Mouse (Mus musculus) heart, postnatal 10 days (tissue): ENCODE data around the gene Synm. TPM values are rescaled to one million over a fixed set of nuclear protein-coding genes. Genes with fewer than 3 reads are reported as not detected.

ENCODE experiments used
- DNase-seq, 2 experiments: peaks; one replicate each; pipeline ENCODE4 v3.0.0; 2021
- intact Hi-C: fragments of 180-260 bp; cut with DNase I; formaldehyde crosslinking; loops from one replicate; pipeline ENCODE4 v1.15.1; 2025
- total RNA-seq, 2 experiments: library from RNA; stranded (reverse); gene quantifications; 2 replicates each; pipeline ENCODE4 v1.2.3; 2021

The Synm gene
- total RNA-seq = 1 to 10 TPM; 4.8 to 5.1 TPM

DNA sequence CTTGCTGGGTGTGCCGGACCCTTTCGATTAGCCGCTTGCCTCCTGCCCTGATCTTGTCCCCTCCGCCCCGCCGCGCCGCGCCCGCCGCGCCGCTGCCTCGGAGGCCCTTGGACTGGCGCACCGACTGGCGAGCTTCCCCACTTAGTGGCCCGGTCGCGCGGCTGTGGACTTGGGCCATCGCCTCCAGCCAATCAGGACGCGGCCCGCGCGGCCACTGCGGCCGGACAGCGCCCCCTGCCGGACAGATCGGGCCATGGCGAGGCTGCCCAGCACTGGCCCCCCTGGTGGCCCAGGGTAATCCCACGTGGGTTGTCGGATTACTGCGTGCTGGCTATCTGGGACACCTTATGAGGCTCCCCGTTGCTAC, at the start of gene Synm:
Synm (minus strand) TSS at position 114 of the 367 bp plus-strand sequence.
- intact Hi-C loops = loop anchor here (1.0 to 5.0 kb wide), 3 partner anchors 37 to 1067 kb away; no protein-coding TSS in a partner anchor
- DNase-seq = peak; percentile 96 to 98

- intact Hi-C loops = loop anchor here (1.0 to 5.0 kb wide), 3 partner anchors 158 to 553 kb away; no protein-coding TSS in a partner anchor
- DNase-seq = no peak
Measured at GRCm38 (mm10) chr7:67803857-67804215, 44.3 kb upstream of the Synm start.

DNA sequence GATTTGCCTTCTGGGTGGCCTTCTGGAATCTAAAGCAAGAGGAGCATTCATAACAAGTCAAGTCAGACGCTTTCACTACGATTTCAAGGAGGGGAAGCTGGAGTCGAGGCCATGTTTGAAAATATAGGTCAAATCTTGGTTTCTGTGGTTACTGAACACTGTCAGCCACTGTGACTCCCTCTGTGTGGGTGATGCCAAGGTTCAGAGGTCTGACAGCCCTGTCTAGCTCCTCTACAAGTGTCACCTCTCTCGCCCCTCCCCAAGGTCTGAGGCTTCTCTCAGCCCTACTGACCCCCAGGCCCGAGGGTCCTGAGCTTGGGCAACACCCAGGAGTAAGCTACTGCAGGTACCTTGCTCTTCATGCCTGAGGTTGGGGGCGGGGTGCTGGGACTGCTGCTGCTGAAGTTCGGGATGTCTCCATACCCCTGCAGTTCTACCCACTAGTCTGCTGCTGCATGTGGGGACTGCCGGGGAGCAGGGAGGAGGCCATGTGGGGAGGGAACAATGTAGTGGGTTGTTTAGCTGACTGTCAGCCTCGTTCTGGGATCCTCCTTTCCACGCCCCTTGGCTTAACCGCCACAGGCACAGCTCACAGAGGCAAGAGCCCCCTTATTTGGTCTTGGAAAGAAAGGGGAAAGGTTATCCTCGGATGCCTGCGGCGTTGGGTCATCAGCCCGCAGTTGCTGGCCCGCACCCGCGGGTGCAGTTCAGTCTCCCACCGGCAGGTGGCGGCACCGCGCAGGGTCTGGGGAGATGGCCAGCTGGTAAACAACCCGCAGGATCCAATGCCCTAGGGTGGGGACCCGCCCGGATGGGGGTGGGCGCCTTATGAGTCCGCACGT, 43.7 kb upstream of the Synm start:
- DNase-seq = peak; percentile 91 to 96
- intact Hi-C loops = loop anchor here (1.0 to 5.0 kb wide), 3 partner anchors 159 to 554 kb away; no protein-coding TSS in a partner anchor

DNA sequence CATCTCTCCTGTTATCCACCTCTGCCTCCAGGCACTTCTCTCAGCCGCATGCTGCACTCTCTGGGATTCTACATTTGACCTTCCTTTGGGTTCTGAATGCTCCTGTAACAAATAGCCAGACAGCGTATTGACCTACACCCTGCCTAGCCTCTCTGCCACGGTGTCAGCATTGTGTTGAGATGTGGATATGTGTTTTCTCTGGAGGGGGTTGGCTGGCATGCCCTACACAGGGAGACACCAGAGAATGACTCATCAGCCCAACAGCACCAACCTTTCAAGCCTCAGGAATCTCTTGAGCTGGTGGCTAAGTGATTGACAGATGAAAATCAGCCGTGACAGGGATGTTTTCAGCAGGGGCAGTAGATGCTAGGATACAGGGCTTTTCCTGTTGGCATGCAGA, 41.5 kb upstream of the Synm start:
- intact Hi-C loops = loop anchor here (5.0 kb wide), 1 partner anchor 556 kb away; no protein-coding TSS in a partner anchor
- DNase-seq = no peak

- intact Hi-C loops = loop anchor here (5.0 kb wide), 1 partner anchor 557 kb away; no protein-coding TSS in a partner anchor
- no peak for DNase-seq
Measured at GRCm38 (mm10) chr7:67800547-67800946, 41.0 kb upstream of the Synm start.

GRCm38 (mm10) chr7:67798476-67798875, 38.9 kb upstream of the Synm start:
- intact Hi-C loops = no loop called here
- no peak for DNase-seq

DNA sequence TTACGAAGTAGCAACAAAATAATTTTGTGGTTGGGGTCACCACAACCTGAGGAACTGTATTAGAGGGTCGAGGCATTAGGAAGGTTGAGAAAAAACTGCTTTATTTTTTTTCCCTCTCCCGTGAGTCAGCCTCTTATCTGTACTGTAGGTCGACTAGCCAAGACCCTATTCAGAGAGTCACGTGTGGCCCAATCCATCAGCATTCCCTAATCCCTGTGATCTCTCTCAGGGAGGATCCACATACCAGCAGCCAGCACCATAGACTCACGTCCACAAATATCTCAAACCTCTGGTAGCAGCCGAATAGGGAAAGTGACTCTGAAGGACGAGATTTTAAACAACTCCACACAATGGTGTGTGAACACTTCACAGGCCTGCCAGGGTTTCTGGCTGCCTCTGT, 37.5 kb upstream of the Synm start:
- DNase-seq = peak; percentile 33 to 35
- intact Hi-C loops = no loop called here

DNA sequence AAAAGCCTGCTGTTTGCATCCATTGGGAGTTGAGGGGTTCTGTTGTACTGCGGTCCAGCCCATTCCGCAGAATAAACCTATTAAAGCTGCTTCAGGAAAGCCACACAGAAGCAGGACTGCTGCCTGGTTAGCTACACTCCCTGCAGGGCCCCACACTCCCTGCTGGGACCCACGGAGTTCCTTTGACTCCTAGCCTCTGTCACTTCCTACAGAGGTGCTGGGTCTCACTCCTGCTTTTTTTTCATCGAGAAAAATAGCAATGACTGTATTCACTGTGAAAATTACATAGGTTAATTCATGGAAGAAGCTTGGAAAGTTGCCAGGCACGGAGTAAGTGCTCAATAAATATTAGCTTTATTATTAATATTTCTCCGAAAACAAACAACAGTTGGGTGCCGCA, 33.9 kb upstream of the Synm start:
- intact Hi-C loops = no loop called here
- DNase-seq = no peak

DNA sequence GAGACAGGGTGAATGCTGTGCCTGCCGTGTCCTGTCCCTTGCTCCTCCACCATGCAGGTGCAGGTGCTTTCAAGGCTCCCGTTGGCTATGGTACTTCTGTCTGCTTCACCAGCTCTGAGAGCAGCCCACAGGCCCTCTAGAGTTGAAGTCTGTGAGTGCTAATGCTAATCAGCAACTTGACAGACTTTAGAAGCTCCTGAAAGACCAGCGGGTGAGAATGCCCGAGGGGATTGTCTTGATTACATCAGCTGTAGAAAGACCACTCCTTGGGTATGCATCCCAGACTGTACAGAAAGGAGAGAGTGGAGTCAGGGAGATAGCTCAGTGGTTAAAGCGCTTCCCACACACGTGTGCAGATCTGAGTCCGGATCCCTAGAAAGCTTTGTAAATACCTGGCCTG, 31.7 kb upstream of the Synm start:
- DNase-seq = no peak

DNA sequence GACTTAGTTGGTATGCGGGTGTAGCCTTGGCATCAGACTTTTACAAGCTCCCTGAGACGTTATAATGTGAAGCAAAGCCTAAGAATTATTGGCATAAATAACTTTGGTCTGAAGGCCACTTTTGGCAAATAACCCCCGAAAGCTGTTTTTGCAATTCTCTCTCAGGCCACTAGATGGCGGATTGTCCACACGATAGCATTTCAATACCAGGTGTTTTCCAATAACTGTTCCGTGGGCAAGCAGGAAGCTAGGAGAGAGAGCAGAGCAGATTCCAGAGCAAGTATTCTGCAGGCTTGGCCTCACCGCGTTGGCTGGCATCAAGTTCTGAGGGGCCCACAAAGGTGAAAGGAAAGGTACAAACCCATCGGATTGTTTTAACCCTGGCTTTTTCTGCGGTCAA, 29.2 kb upstream of the Synm start:
- intact Hi-C loops = loop anchor here (1.0 to 5.0 kb wide), 7 partner anchors 162 to 569 kb away; no protein-coding TSS in a partner anchor
- peak; percentile 76 to 85 for DNase-seq

More for the DNA sequence above, 31.7 kb upstream of the Synm start:
- intact Hi-C loops = no loop called here

DNA sequence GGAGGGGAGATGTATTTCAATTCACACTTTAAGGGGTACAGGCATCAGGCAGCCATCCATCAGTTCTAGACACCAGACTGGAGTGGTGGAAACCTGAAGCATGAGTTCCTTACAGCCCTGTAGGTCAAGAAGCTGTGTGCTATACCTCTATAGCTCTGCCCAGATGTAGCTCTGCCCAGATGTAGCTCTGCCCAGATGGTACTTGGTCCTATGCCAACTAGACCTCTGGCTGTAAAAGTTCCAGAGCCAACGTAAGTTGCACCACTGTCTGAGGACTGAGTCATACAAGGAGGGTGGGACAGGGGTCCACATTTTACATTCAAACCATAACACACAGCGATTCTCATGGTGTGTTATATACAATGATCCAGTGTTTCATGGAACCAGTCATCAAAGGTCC, 28.3 kb upstream of the Synm start:
- DNase-seq = no peak
- intact Hi-C loops = loop anchor here (1.0 to 5.0 kb wide), 7 partner anchors 163 to 569 kb away; no protein-coding TSS in a partner anchor

GRCm38 (mm10) chr7:67776636-67777305, 17.2 kb upstream of the Synm start:
- intact Hi-C loops = no loop called here
- DNase-seq = peak in 1 of 2 experiments; percentile 22

DNA sequence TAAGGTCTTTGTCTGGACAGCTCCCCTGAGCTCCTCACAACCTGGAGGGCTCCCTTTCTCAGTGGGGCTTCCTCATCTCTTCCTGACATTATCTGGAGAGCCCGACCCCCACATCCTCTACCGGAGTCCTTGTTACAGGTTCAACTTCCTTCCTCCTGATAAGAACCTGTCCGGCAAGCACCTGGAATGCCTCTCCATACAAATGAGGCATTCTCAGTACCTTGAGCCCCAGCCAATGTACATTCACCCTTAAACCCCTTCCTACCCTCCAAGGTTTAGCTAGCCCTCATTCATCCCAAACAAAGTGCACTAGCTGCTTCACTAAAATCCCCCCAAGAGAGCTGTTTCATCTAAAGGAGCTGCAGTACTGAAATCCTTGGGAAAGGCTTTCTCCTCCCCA, 16.1 kb upstream of the Synm start:
- DNase-seq = no peak
- intact Hi-C loops = no loop called here

DNA sequence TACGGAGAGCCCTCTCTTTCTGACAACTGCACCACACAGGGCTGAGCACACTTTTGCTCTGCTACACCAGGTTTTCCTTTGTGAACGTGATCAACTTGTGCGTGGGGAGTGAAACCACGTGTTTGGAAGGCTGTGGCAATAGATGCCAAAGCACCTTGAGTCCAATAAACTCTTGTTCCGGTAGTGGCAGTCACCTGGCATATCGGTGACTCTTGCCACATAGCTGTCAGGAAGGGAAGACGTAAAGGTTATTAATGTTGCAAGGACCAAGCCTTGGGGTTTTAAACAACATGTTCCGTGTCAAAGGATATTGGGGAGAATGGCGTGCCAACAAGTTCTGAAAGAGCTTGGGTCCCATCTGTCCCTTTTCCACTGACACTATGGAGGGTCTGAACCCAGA, 12.7 kb upstream of the Synm start:
- DNase-seq = no peak
- intact Hi-C loops = no loop called here

DNA sequence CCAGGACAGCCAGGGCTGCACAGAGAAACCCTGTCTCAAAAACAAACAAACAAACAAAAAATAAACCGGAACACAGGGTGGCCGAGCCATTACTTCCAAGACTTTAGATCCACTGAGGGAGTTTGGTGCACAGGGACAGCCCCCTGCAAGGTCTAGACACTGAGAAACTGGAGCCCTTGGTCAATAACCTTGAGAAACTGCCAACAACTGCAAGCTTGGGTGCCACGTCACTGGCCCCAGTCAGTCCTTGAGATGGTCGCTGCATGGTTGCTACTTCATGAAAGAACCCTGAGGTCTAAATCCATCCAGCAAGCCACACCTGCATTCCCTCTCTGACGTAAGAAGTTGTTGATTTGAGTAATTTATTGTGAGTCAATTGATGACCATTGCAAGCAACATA, 9.9 kb upstream of the Synm start:
- DNase-seq = no peak

DNA sequence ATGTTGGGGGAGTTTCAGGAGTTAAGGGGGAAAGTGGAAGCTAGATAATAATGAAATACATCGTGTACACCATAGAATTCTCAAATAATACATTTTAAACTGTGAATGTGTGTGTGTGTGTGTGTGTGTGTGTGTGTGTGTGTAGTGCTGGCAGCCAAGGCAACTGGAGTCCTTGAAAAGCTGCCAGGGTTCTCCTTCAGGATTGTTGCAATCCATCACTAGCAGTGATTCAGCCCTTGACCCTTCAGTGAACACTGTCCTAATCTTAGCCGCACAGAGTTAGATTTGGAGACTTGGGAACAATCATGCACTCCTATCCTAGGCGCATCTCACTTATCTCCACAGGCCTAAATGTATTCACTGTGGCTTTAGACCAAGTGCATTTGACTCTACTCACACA, 8.6 kb upstream of the Synm start:
- no peak for DNase-seq
- intact Hi-C loops = no loop called here

More for the DNA sequence above, 9.9 kb upstream of the Synm start:
- intact Hi-C loops = no loop called here

DNA sequence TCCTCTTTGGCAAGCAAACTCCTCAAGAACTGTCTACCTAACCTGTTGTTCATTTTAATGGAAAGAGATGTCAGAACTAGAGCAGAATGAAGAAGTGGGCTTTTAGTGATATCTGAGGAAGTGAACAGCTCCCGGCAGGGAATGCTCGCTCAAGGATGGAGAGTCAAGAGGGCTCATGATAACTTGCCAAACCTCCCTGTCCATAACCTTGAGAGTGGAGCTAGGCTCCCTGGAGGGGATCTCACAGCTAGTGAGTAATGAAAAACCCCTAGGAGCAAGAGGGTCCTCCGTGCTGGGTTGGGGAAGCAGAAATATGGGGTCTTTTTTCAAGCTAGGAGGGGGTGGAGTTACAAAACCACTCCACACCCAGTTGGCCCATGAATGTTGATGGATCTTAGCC, 4.1 kb upstream of the Synm start:
- DNase-seq = no peak
- intact Hi-C loops = no loop called here

DNA sequence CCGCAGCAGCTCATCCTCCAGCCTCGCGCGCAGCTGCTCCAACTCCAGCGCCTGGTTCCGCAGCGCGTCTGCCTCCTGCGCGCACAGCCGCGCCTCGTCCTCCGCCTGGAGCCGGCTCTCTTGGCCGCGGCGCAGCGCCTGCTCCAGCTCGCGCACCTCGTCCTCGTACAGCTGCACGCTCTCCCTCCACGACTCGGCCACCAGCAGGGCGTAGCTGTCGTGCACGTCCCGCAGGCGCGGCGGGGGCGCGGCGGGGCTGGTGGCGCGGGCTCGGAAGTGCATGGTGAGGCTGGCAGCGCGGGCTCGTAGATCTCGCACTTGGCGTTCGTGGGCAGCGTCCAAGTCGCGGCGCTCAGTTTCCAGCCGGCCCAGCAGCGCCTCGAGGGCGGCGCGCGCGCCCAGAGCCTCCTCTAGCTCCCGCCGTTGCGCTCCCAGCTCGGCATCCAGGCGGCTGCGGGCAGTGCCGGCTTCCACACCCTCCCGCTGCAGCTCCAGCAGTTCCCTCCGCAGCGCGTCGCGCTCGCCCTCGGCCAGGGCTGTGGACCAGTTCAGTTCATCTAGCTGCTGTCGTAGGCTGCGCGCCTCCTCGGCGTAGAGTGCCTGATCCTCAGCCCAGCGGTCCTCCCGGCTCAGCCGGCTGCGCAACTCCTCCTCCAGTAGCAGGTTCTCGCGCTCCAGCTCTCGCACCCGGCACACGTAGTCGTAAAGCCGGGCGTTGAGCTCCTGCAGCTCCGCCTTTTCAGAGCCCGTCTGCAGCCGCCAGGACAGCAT, 499 bp downstream of the Synm start:
- intact Hi-C loops = loop anchor here (1.0 to 5.0 kb wide), 3 partner anchors 36 to 1067 kb away; no protein-coding TSS in a partner anchor
- peak in 1 of 2 experiments; percentile 60 for DNase-seq

DNA sequence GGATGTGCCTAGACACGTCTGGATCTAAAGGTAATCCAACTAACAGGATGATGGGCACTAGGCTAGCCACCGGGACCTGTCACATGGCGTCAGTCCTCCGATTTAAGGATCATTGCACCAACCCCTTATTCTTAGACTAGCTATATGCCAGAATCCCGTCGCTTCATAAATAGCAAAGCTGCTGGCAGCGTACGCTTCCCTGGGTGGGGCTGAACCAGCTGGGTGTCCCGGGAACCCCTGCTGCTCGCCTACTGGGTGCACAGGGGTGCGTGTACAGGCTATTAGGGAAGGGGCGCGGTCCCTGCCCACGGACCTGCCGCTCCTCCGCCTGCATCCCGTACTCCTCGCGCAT, 1.1 kb downstream of the Synm start:
- peak in 1 of 2 experiments; percentile 59 for DNase-seq
- intact Hi-C loops = loop anchor here (2.0 to 5.0 kb wide), 2 partner anchors 36 to 1066 kb away; no protein-coding TSS in a partner anchor

DNA sequence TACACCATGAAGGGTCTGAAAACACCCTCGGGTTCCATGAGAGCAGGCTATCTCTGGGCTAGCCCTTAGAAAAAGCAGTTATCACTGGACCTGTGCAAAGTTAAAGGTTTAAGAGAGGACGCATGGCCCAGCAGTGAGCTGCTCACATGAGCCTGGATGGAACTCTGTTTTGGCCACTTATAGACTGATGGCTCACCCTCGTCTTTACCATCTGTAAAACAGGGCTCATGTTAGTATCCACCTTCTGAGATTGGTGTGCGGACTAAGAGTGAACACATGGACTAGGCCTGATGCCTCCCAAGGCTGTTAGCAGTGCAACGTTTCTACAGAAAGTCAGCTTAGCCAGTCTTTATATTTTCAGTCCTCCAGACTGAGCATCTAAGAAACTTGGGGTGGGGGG, 2.9 kb downstream of the Synm start:
- intact Hi-C loops = loop anchor here (5.0 kb wide), 1 partner anchor 1064 kb away; no protein-coding TSS in a partner anchor
- DNase-seq = no peak

DNA sequence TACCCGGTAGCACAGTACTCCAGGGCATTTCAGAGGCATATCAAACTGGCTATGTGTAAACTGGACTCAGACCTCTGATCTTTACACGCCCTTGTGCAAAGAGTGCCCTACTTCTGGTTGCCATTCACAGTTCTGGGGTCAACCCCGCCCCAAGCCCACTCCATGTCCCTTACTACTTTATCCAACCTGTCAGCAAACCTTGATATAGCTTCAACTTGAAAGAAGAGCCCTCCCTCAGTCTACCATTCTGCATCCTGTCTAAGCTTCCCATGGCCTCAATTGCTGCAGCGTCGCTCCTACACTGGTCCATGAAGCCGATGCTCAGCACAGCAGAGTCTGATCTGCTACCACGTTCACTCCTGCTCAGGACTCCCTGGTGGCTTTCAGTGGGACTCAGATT, 4.2 kb downstream of the Synm start:
- no peak for DNase-seq
- intact Hi-C loops = loop anchor here (5.0 kb wide), 1 partner anchor 1063 kb away; no protein-coding TSS in a partner anchor
